Mouse (Mus musculus): Measurements from ENCODE around the gene Pitx1. TPM values are rescaled to one million over a fixed set of nuclear protein-coding genes. Genes with fewer than 3 reads are reported as not detected.

Pitx1 gene
- polyA plus RNA-seq, 1 experiment from 2014 or later, result 3.2 TPM

DNA sequence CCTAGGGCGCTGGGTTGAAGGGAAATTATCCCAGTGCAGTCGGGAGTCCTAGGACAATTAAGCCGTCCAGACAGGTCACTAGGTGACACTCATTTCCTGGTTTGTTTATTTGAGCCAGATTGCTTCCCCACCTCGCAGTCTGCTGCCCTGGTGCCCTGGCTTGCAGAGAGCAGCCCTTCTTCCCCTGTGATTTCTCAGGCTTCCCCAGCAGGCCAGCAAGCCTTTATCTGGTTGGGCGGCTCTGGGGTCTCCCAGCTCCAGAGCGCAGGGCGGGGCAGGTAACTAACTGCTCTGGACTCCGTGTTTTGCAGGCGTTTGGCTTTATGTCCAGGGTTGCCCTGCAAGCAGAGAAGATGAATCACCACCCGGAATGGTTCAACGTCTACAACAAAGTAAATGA, 60.9 kb downstream of the Pitx1 start:
- no peaks in the 10 kb centered on the region for H3K9me3 ChIP-seq (ENCODE audit: control insufficient read depth, low read length)
- H3K27ac ChIP-seq (replicated peaks; ENCODE audit: low read depth, low read length), result no peak overlapping the region
- no peak overlapping the region for H3K4me2 ChIP-seq (ENCODE audit: low read length)
- ATAC-seq (ENCODE audit: low FRiP score, low TSS enrichment) (no peak), DNase-seq (no peak)
- 76% methylated on average over 11 of the region's 11 CpGs for WGBS
- H3K9ac ChIP-seq (replicated peaks; ENCODE audit: low read length), result no peak overlapping the region
- no peak overlapping the region for H3K4me3 ChIP-seq (replicated peaks; ENCODE audit: low read depth, low read length)
- H3K27me3 ChIP-seq (ENCODE audit: control insufficient read depth, insufficient read depth, low read length), result no peaks in the 10 kb centered on the region
- H3K4me1 ChIP-seq (ENCODE audit: control insufficient read depth, insufficient read depth, low read length), result no peaks in the 10 kb centered on the region
- no peaks in the 10 kb centered on the region for H3K36me3 ChIP-seq (ENCODE audit: control insufficient read depth, insufficient read depth, low read length)

Other genes with a start within 250 kb of the Pitx1 start
- gene B4galt7, start 236.3 kb downstream of the Pitx1 start, polyA plus RNA-seq (2014; fragmentation: Nextera tagmentation; extraction: Ambion mirVana), result 24.5 and 28.8 TPM in 2 replicates
- 99.3 and 104 TPM in 2 replicates for gene Caml, start 213.2 kb downstream of the Pitx1 start, polyA plus RNA-seq (2014; fragmentation: Nextera tagmentation; extraction: Ambion mirVana)
- gene Ddx46, start 201.2 kb downstream of the Pitx1 start, polyA plus RNA-seq (2014; fragmentation: Nextera tagmentation; extraction: Ambion mirVana), result 29.3 and 32.1 TPM in 2 replicates
- 78.7 and 98.2 TPM in 2 replicates for gene B230219D22Rik, start 143.1 kb downstream of the Pitx1 start, polyA plus RNA-seq (2014; fragmentation: Nextera tagmentation; extraction: Ambion mirVana)
- gene Txndc15, start 121.5 kb downstream of the Pitx1 start, polyA plus RNA-seq (2014; fragmentation: Nextera tagmentation; extraction: Ambion mirVana), result 134 and 143 TPM in 2 replicates
- gene Pcbd2, start 108.8 kb downstream of the Pitx1 start, polyA plus RNA-seq (2014; fragmentation: Nextera tagmentation; extraction: Ambion mirVana), result 15.4 and 21.2 TPM in 2 replicates
- gene Catsper3, start 51.6 kb downstream of the Pitx1 start, polyA plus RNA-seq (2014; fragmentation: Nextera tagmentation; extraction: Ambion mirVana), result not detected in 2 replicates

All from midbrain, embryonic 14.5 days (tissue).